Mouse (Mus musculus) common myeloid progenitor, adult 5-6 weeks (primary cell): Measurements from ENCODE around the gene Gpx2. TPM values are rescaled to one million over a fixed set of nuclear protein-coding genes. Genes with fewer than 3 reads are reported as not detected.

Source experiments
- ATAC-seq: replicated peaks from 2 replicates; pipeline ENCODE4 v1.8.0; 2016; ENCODE audit warnings: low read depth, mild to moderate bottlenecking, moderate TSS enrichment, inconsistent platforms; ENCODE audit not compliant: poor library complexity, severe bottlenecking
- total RNA-seq: library from RNA; stranded (forward); fragments of 200-1000, 187-1606 nt; gene quantifications from 2 replicates; pipeline ENCODE4 v1.2.3, GENCODE M21; 2017

Gpx2 gene
- not detected in 2 replicates for total RNA-seq

DNA sequence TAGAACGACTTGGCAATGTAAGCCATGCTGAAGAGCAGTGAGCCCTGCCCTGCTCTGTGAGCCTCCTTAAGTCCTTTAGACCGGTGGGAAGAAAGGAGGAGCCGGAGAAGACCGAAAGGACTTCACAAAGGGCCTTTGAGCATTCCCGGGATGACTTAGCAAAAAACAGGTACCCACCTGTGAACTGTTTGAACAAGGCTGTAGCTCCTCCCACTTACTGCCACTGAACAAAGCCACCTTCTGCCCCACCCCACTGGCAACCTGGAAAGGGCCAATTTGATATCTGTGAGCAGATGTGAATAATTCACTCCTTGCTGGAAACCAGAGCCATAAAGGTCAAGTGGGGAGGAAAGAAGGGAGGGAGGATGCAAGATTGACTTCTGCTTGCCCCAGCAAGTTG lies at the start of gene Gpx2:
Gene Gpx2, minus strand, starts transcription at position 205 of the 400 bp plus-strand sequence.
- ATAC-seq, result no peak

DNA sequence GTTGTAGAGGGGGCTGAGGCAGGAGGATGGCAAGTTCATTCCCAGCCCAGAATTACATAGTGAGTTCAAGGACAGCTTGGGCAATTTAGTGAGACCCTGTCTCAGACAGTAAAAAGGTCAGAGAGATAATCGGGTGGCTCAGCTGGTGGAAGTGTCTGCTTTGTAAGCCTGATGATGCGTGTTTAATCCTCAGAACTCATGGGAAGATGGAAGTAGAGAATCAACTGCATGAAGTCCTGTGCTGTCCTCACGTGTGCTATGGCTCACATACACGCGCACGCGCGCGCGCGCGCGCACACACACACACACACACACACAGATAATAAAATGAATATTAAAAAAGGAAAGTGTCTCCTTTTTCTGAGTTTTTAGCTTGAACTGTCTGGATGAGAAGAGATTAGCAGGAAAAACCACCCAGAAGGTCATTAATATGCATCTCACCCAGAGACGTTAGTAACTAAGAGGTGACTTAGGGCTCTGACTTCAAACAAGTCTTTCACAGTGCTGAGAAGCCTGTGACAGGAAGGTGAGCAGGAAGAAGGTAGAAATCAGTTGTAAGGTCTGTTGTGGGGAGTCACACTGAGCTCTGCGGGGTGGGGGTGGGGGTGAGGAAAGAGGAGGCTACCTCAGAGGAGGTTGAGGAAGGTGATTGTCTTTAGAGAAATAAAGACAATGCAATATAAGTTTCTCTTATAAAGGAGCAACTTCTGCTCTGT lies 49.1 kb upstream of the Gpx2 start:
- ATAC-seq, result no peak

DNA sequence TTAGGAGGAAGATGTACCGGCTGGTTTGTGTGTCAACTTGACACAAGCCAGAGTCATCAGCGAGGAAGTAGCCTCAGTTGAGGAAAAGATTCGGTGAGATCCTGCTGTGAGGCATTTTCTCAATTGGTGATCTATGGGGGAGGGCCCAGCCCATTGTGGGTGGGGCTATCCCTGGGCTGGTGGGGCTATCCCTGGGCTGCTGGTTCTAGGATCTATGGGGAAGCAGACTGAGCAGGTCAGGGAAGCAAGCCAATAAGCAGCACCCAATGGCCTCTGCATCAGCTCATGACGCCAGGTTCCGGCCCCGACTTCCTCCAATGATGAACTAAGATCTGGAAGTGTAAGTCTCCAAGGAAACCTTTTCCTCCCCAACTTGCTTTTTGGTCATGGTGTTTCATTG lies 44.7 kb upstream of the Gpx2 start:
- ATAC-seq, result no peak

DNA sequence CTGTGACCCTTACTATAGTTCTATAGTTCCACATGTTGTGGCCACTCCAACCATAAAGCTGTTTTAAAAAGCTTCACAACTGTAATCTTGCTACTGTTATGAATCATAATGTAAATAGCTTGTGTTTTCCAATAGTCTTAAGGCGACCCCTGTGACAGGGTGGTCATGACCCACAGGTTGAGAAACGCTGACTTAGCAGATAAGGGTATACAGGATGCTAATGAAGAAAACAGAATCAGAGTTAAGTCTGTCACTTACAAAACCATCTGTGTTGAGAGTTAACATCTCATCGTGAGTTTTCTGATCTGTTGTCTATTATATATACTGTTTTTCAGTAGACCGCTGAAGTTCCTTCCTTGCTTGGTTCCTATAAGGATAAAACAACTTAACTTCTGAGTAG lies 43.9 kb upstream of the Gpx2 start:
- ATAC-seq, result no peak

DNA sequence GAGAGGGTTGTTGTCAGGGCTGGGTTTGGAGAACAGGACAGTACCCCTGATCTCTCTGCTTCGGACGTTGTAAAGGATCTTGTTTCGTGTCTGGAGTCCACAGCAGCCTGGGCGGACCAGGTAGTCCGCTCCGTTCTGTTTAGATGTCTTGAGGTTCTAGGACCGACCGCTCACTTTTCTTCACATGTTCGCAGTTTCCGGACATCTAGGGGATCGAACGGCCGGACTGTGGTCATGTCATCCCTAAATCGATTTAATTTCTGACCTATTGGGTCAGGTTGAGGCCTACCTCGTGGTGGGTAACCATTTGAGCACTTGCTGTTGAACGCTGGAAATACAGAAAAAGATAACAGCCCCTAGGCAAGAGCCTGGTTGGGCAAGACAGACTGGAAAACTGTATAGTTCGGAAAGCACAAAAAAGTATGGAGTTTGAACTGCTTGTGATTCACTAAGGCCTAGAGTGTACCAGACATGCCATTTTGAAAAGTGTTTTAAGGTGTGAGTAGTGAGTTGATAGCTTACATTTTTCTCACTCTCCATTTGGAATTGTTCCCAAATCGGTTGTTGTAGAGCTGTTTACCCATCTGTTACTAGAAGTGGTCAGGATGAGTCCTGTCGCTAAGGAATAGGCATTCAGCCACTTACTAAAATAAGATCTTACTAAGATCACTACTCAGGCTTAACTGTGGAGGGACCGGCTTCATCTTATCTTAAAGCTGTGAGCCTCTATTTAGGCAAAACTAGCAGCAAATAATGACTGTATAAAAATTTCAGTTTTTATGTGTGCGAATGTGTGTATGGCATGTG lies 42.7 kb upstream of the Gpx2 start:
- 0 out of 2 replicates have a peak, but pooled peaks have one; percentile 3 for ATAC-seq

DNA sequence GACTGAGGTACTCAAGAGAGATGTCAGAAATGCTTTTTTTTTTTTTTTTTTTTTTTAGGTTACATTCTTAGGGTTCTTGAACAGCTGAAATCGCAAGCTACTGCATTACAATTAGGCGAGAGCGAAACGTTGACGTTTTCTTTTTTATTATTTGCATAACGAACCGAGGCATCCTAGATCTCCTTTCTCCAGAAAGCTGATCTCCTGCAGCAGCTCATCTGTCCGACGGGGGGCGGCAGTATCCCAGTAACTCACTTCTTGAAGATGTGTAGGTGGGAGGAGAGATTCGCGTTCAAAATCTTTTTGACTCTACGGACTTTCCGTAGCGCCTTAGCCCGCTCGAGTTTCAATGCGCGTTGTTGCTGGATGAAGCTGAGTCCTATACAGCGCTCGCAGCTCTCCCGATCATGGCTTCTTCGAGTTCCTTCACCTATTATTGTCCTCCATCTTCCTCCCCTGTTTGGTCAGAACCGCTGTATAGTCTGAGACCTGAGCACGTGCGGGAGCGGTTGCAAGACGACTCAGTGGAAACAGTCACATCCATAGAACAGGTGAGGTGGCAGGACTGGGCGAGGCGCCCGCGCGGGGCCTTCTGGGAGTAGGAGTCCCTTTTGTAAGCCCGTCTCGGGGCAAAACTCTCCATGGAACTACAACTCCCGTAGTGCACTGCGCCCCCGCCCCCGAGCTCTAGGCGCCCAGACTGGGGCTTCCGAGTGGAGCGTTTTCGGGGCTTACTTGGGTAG lies 41.9 kb upstream of the Gpx2 start:
- ATAC-seq, result peak; percentile 97

DNA sequence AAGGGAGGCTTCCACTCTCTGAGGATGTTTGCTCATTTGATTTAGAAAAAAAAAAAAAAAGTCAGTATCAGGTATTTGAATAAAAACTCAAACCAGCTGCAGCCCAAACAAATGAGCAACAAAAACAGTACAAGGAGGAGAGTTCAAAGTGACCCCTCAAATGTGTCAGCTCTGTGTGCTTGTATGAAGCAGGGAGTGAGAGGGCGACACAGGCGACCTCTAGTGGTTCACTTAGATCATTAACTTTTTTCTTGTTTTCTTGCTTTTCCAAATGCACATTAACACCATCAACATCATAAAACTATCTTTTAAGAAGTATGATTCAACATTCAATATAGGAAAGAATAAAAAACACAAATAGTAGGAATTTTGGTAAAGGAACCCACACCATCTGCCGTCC lies 37.4 kb upstream of the Gpx2 start:
- no peak for ATAC-seq

DNA sequence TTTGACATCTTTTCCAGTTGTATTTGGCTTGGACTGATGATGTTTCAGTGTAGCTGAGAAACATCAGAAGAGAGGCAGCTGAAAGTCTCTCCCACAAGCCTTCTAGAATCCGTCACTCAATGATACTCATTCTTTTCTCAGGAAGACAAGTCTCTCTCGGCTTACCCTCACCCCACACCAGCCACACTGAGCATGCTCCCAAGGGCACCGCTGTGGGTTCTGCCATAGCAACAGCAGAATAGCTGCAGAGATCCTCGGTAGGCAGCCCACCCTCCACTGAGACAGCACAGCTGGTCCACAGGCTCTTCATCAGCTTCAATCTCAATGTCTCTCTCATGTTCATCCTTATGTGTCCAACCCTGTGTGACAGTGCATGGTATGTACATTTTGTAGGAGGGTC lies 29.9 kb upstream of the Gpx2 start:
- ATAC-seq, result no peak

DNA sequence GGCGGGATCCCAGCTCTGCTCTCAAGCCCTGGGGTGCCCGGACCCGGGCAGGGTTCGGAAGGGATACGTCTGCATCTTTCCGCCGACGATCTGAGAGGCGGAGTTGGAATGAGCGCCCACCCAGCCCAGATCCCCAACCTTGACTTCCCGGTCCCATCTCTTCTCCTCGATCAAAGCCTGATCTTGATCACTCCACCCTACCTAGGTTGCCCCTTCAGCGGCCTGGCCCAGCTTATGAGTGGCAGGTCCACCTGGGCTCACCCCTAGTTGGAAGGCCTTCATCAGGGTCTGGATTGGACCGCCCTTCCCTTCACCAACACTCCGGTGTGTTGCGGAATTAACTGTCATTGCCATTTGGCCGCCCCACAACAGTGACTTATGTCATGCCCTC lies 27.3 kb upstream of the Gpx2 start, which contains the start of gene Rab15:
Gene Rab15, minus strand, starts transcription at position 258 of the 391 bp plus-strand sequence.
- no peak for ATAC-seq

DNA sequence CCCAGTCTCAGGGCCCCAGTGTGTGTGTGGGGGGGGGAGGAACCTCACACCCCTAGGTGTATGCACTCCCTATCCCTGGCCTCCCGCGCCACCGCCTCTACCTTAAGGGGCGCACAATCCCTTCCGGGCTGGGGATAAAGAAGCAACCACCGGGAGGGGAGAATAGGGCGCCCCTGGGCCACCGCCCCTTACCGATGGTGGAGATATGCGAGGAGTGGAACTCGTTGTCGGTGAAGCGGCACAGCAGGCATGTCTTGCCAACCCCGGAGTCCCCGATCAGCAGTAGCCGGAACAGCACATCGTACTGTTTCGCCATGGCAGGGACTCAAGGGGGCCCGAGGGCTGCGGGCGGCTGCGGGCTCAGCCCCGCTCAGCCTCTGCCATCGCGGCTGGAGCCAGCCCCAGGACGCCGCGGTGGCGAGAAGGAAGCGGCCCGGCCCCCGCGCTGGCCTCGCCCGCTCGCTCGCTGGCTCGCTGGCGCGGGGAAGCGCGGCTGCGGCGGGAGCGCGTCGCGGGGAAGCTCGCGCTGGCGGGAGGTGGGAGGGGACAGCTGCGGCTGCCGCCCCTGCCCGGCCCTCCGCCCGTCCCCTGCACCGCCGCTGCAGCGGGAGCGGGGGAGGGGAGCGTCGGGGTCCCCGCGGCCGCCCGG lies 26.8 kb upstream of the Gpx2 start:
- ATAC-seq, result peak; percentile 50

DNA sequence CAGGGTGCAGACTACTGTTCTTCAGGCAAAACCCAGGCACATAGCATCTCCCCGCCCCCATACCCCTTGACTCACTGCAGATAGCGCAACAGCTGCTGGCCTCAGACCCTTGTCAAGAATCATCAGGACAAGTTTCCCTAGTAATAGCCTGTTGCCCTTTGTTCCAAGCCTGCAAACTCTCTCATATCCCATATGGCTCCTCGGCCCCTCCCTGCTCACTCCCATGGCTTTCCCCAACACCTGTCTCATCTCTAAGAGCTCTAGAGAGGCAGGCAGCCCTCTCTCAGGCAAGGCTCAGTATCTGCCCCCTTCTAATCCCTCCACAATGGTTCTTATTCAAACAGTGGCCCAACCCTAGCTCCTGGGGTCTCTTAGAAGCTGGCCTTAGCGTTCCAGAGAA lies 25.3 kb upstream of the Gpx2 start:
- ATAC-seq, result no peak

DNA sequence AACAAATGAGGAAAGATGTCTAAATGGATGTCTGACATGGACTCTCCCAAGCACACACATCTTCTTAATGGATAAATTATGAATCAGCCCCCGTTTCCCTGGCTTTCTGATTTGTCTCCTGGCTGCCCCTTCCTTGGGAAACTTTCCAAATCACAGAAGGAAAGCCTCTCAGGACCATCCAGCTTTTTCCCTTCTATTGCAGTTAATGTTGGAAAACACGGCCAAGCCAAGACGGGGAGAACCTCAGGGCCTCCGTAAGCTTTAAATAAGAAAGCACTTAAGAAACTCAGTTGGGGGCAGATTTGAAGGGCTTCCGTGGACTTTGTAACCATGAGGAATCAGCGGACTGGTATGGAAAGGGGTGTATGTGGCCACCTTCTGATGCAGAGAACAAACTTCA lies 24.5 kb upstream of the Gpx2 start:
- ATAC-seq, result no peak

DNA sequence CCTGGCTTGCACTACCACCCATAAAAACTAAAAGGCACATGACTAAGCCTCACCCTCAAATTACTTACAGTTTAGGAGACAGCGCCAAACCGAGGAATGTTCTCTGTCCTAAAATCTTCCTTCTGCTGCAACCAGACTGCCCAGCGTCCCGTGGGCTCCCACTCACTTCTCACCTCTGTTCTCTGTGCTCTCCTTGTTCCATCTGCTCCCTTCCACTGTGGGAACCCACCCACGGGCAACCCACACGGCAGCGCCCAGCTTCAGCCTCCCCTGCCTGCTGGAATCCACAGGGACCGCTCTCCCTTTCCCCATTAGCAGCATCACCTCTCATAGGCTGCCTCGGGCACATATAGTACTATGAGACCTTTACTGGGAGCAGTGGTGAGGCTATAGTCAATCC lies 23.6 kb upstream of the Gpx2 start:
- no peak for ATAC-seq

DNA sequence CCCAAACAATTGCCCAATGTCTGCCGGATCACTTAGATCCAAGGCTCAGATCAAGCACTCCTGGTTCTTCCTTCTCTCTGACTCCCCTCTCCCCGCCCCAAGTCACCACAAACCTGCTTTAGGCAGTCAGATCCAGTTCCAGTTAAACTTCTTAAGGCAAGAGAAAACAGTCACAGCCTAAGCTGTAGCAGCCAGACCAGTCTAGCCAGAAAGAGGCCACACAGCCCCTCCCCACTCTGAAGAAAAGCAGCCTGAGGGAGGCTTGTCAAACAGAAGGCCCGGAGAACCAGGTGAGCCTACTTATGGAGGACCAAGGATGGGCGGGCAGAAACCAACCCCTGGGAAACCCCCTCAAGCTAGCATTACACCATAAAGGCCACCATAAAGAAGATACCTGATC lies 22.8 kb upstream of the Gpx2 start:
- no peak for ATAC-seq

DNA sequence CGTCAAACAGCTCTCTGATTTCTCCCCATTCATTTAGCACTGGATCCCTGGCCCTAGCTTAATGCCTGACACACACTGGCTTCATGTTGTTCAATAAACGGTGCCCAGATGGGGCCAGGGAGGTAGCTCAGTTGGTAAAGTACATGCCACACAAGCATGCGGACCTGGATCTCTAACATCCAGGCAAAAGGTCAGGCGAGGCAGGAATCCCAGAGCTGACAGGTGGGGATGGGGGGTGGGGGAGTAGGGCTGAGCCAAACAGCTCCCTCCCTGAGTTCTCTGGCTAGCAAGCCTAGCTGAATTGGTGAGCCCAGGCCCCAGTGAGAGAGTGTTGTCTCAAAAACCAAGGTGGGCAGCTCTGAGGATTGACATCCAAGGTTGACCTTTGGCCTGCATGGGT lies 21.8 kb upstream of the Gpx2 start:
- no peak for ATAC-seq

DNA sequence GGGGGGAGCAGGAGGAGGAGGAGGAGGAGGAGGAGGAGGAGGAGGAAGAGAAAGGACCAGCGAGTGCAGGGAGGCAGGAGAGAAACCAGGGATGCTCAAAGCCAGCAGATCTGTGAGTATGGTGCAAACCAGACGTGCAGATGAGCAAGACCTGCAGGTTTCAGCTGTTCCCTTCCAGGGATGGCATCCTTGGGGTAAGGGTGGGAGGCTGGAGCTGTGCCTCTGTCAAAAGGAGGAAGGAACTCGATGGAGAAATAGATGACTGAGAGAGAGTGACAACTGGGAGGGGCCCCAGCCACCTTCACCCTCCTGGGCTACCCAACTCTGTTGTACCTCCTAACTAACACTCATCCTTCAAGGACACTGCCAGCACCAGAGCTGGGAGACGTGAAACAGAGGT lies 21.4 kb upstream of the Gpx2 start:
- ATAC-seq, result 0 out of 2 replicates have a peak, but pooled peaks have one; percentile 13

DNA sequence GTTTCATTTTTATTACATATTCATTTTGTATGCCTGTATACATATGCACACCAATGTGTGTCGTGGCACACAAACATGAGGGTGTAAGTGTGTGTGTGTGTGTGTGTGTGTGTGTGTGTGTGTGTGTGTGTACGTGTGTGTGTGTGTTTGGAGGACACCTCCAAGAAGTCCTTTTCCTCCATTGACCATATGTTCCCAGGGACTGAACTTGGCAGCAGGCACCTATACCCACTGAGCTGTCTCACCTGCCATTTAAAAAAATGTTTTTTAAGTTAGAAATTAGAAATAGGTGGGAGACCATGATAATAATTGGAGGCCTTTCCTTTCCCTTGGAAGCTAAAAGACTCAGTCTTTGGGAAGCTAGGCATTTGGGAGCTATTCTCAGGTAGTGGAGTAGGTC lies 18.8 kb upstream of the Gpx2 start:
- no peak for ATAC-seq

DNA sequence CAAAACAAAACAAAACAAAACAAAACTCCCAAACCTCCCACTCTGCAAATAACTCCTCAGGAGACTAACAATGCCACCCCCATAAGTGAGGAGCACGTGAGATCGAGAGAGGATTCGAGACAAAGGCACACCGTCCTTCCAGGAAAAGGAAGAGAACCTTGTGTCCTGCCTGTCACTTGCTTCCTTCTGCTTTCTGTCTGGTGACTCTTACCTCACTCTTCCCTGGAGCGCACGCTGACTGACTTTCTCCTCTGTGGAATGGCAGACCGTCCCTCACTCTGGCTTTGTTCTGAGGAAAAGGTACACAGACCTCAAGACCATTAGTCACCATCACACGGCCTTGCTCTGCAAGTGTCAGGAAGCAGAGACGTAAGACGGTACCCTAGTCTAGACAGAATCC lies 18.2 kb upstream of the Gpx2 start:
- ATAC-seq, result peak; percentile 39; the same call in 1 of the 2 replicates

DNA sequence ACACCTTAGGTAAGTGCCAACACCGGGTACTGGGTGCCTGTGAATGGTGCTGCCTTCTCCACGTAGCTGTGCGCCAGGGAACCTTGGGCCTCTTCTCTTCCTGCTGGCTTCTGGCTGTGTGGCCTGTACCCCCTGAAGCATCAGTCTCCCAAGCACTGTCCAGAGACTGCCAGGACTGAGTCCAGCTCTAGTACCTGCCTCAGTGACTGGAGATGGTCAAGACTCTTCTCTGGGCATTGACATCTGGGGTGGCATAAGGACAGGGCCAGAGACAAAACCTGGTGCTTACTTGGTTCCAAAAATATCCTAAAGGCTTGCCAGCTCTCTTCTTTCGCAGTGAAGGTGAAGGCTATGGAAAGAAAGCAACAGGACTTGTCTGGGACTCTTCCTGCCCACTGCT lies 15.7 kb upstream of the Gpx2 start:
- no peak for ATAC-seq

DNA sequence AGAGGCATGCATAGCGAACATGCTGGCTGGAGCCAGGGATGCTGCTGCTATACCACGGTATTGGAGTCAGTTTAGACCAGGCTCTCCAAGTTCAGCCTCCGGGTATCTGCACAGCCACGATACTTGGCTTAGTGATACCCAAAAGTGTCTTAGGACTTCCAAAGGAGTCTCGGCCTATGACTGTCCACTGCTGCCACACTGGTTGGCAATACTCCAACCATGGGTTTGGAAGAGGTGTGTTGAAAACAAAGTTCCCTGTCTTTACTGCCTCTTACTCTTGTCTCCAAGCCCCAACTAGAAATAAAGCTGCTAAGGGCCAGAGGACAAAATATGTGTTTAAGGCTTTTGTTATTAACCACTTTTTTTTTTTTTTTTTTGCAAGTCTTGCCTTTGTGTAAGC lies 15.1 kb upstream of the Gpx2 start:
- ATAC-seq, result no peak
